Mouse (Mus musculus) frontal cortex, postnatal 14 days (tissue): Measurements from ENCODE around the gene Hist2h2aa2.
"Not testable (repeated sequence)": the region's sequence is repeated elsewhere in the genome, so short reads cannot be mapped to it uniquely, and the experiment has no call there.

Source experiments
- DNase-seq, 2 experiments: peaks; one replicate each; pipeline ENCODE4 v3.0.0; 2022; ENCODE audit warnings: low spot score in 2 of 2

Hist2h2aa2 gene

GRCm38 (mm10) chr3:96239949-96240798 lies at the start of gene Hist2h2aa2:
TSS of gene Hist2h2aa2 (minus strand) at chr3:96240276.
- peak; percentile 93 to 97 for DNase-seq

DNA sequence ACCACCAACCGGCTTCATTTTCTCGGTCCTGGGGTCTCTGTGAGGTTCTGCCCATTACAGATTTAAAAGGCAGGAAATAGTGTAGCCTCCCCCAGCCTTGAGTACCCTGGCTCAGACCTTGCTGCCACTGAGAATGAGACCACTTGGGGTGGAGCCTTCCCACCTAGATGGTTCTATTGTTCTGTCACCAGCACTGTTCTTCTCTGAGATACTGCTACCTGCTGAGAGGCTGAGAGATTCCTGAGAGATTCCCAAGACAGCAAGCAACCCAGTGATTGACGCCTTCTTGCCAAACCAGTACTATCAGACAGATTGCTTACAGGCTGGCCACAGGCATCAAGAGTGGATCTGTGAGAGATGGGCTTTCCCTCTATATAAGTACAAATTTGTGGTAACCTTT lies 49.1 kb upstream of the Hist2h2aa2 start:
- DNase-seq: no peak

DNA sequence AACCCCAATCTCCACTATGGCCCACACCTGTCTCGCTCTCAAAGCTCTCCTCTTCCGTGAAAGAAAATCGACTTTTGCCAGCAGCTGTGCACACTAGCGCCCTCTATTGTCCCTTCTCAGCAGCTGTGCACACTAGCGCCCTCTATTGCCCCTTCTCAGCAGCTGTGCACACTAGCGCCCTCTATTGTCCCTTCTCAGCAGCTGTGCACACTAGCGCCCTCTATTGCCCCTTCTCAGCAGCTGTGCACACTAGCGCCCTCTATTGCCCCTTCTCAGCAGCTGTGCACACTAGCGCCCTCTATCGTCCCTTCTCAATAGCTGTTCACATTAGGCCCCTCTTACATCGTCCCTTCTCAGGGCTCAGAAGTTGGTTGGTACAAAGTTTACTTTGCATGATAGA lies 47.3 kb upstream of the Hist2h2aa2 start:
- not testable (repeated sequence) for DNase-seq

DNA sequence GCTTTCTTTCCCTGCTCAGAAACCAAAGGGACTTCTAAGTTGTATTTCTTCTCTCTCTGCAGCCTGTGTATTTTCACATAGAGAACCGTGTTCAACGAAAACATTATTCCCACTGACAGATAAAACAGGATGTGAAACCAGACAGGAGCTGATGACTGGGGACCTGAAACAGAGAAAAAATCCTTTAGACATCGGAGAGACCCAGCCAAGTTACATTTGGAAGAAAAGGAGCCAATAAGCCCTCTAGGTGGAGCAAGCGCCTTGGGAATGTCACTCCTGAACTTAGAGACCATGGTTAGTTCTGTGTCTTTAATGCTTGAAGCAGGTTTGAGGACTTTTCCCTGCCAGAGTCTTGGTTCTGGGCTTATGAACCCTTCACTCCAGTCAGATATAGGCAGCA lies 44.4 kb upstream of the Hist2h2aa2 start:
- DNase-seq: no peak

DNA sequence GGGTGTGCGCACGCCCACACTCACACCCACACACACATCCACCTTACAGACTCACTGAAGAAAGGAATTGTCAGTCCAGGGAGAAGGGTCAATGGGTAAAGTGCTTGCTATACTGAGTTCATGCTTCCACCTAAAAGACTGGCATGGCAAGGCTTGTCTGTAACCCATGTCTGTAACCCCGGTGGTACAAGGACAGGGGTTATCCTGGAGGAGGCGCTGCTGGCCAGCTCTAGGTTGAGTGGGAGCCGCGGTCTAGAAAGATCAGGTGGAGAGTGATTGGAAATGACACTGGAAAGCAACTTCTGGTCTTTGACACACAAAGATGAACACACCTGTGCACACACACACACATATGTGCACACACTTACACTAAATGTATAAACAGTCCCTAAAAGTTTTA lies 40.6 kb upstream of the Hist2h2aa2 start:
- no peak for DNase-seq

GRCm38 (mm10) chr3:96277800-96278624 lies 37.9 kb upstream of the Hist2h2aa2 start:
- peak; percentile 90 to 92 for DNase-seq

- DNase-seq: peak in 1 of 2 experiments; percentile 42
Measured at GRCm38 (mm10) chr3:96277428-96277799, 37.3 kb upstream of the Hist2h2aa2 start.

- DNase-seq: no peak
Measured at GRCm38 (mm10) chr3:96273591-96274465, 33.8 kb upstream of the Hist2h2aa2 start.

DNA sequence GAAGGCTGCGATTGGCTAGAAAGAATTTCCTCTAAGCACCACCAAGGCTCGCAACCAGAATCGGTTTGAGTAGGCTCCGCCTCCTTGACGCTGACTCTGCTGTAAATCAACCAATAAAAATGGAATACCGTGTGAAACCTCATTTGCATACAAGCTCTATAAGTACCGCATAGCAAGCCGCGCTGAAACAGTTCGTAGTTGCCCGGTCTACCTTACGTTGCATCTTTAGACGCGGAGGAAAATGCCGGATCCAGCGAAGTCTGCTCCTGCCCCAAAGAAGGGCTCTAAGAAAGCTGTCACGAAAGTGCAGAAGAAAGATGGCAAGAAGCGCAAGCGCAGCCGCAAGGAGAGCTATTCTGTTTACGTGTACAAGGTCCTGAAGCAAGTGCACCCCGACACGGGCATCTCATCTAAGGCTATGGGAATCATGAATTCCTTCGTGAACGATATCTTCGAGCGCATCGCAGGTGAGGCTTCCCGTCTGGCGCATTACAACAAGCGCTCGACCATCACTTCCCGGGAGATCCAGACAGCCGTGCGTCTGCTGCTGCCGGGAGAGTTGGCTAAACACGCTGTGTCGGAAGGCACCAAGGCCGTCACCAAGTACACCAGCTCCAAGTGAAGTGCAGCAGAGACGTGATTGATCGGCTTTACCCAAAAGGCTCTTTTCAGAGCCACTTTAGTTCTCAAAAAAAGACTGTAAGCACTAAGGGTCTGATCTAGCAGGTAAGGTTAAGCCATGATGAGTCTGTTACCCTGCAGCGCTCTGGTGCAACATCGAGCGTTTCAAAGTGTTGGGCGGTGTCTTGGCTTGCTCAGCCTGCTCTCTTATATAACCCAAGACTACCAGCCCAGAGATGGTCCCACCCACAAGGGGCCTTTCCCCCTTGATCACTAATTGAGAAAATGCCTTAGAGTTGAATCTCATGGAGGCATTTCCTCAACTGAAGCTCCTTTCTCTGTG lies 29.7 kb upstream of the Hist2h2aa2 start, which contains the start of gene Hist2h2bb:
Gene Hist2h2bb, plus strand, starts transcription at position 242 of the 964 bp plus-strand sequence.
- peak; percentile 90 to 94 for DNase-seq

DNA sequence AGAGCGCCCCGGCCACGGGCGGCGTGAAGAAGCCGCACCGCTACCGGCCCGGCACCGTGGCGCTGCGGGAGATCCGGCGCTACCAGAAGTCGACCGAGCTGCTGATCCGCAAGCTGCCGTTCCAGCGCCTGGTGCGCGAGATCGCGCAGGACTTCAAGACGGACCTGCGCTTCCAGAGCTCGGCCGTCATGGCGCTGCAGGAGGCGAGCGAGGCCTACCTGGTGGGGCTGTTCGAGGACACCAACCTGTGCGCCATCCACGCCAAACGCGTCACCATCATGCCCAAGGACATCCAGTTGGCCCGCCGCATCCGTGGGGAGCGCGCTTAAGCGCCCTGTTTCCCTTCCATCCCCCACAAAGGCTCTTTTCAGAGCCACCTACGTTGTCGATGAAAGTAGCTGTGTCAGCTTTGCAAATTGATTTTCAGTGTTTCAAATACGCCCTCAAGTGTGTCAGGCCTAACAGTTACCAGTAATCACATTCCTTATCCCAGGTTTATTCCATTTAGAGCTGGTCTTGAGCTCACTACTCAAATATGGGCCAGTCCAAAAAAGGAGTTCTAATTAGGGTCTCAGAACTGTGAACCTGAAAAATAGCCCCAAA lies 28.8 kb upstream of the Hist2h2aa2 start:
- DNase-seq: peak in 1 of 2 experiments; percentile 34

- peak; percentile 74 for DNase-seq
Measured at GRCm38 (mm10) chr3:96268051-96268775, 28.1 kb upstream of the Hist2h2aa2 start, which contains the start of gene Hist2h3b. TSS of gene Hist2h3b (plus strand) at chr3:96268654.

GRCm38 (mm10) chr3:96267541-96267940 lies 27.5 kb upstream of the Hist2h2aa2 start:
- no peak for DNase-seq

DNA sequence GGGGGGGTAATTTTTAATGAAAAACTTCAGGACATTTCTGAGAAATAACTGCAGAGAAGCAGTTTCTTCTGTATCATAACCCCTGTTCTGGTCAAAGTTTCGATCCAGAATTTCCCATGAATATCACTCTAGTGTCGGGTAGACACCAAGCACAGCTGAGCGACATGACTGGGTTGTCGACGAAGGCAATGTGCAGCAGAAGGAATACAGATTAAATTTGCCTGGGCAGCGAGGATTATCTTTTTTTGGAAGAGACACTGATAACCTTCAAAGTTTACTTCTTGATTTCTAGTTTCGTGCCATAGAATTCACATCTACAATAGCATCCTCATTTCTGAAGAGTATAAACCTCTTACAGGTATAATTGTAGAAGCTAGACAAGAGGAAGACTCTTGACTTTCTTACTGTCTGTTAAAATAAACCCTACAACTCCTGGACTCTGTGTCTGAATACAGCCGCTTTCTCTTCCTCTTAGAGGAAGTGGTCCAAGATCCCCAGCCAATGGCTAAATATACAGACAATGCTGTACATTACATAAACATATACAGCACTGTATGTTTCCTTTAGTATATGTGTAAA lies 26.1 kb upstream of the Hist2h2aa2 start:
- no peak for DNase-seq

GRCm38 (mm10) chr3:96264404-96264949 lies 24.4 kb upstream of the Hist2h2aa2 start:
- DNase-seq: no peak

- peak in 1 of 2 experiments; percentile 36 for DNase-seq
Measured at GRCm38 (mm10) chr3:96263558-96264403, 23.7 kb upstream of the Hist2h2aa2 start.

- DNase-seq: peak; percentile 96
Measured at GRCm38 (mm10) chr3:96262979-96263550, 23.0 kb upstream of the Hist2h2aa2 start, which contains the start of gene Hist2h4. TSS of gene Hist2h4 (minus strand) at chr3:96263311.
